Mouse (Mus musculus): ENCODE measurements around the gene Mmadhc.

DNA sequence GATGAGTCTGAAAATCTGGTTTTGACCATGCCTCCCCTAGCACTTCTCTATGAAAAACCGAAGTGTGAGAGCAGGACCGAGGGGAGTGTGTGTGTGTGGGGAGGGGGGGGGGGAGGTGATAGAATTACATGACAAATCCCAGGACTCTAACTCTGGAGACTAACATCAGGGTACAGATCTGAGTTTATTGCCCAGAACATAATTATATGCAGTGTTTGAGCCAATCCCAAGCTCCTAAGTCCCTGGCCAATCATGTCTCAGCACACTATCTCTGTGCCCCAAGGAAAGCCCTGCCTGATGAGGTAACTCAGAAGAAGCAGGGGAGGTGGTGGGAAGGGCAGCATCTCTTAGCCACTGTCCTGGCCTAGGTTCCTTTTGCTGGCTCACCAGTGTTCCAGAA lies 28.1 kb downstream of the Mmadhc start:
- TF ChIP-seq GATA1 (IDR thresholded peaks at IDR 0.05; ENCODE audit: low read length) (no peak), TAL1 (IDR thresholded peaks at IDR 0.05; ENCODE audit: low read length) (no peak)
